Mouse (Mus musculus): ENCODE data around the gene Ccz1.
"Not testable (repeated sequence)": the region's sequence is repeated elsewhere in the genome, so short reads cannot be mapped to it uniquely, and the experiment has no call there.

The Ccz1 gene

DNA sequence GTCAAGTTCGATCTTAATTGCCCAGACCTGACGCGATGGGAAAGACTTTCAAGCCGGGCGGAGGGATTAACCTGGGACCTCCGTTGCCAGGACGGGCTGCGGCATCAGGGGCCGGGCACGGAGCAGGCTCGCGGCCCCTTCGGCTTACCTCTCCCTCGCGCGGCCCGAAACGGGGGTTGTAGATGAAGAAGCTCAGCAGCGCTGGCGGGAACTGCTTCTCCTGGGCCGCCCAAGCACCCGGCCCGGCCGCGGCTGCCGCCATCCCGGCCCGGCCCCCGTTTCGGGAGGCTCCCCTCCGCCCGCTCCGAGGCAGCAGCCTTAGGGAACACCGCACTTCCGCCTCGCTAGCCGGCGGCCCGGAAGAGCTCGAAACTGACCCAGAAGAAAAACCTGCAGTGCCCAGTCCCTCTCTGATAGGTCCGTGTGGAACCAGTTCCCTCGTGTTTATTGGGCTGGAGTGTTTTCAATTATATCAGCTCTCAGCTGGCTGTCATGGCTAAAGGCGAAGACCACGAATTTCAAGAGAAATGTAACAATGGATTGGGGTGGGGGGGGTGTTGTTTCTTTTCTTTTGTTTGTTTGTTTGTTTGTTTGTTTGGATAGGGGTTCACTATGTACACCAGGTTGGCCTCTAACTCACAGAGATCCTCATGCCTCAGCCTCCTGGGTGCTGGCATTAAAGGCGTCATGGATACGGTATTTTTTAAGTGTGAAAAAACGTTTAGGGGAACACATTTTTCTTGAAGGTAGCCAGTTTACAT is at the start of gene Ccz1:
Gene Ccz1, minus strand, starts transcription at position 327 of the 761 bp plus-strand sequence.
- peak; percentile 81 for DNase-seq (ENCODE audit: low read depth)

DNA sequence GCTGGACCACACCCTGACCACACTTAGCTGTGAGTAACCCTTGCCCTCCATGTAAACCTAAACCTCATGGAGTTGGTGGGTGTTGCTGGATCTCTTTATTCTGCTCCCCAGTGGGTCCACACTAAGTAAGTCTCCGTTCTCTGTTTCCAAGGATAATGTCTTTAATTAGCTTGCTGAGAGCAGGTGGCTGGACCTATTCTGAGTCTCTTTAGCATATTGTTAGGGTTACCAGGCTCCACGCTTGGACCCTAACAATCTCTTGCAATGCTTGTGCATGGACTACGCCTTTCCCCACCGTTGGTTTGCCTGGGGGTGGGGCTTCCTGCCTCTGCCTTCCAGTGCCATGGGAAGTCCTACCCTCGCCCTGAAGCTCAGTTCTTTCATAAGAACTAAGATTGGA is 49.4 kb upstream of the Ccz1 start:
- DNase-seq (ENCODE audit: low read depth) = no peak

DNA sequence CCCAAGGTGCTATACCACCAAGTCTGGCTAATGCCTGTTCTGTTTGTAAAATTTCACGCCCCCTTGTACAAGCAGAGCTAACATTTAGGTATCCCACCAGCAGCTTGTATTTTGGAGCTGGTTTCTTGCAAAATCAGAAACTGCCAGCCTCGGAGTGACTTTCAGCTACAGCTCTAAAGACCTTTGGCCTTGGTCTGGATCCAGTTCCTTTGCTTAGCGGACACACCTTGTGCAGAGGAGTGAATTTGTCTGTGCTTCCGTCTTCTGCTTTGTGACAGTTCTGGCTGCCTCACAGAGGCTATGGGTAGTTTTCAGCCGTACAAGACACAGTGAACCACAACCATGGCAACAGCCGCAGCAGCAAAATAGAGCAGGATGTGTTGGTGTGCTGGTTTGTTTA is 39.7 kb upstream of the Ccz1 start:
- DNase-seq (ENCODE audit: low read depth) = no peak

DNA sequence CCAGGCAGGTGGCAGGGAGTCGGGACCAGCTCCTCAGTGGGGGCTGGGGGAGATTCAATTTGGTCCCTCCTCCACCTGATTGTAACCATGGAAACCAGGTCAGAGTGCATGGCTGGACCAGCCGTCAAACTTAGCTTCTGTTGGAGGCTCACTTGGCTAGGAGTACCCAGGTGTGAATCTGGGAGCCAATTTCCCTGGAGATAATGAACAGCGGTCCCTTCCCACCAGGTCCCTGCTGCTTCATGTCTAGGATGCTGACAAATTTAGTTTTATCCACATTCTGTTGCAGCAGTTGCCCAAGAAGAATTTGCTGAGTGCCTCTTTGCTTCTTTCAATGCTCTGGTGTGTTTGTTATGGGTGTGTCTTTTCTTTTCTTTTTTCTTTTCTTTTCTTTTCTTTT is 38.8 kb upstream of the Ccz1 start:
- DNase-seq (ENCODE audit: low read depth) = no peak

DNA sequence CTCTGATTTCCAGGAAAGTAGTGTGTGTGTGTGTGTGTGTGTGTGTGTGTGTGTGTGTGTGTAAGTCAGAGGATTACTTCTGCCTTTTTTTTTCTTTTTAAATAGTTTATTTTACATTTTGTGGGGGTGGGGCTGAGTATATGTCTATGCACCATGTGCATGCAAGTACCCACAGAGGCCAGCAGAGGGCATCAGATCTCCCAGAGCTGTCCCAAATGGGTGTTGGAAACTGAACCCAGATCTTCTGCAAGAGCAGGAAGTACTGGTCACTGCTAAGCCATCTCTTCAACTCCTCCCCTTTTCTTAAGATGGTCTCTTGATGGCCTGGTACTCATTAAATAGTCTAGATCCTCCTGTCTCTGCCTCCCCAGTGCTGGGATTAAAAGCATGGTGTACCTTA is 36.6 kb upstream of the Ccz1 start:
- no peak for DNase-seq (ENCODE audit: low read depth)

DNA sequence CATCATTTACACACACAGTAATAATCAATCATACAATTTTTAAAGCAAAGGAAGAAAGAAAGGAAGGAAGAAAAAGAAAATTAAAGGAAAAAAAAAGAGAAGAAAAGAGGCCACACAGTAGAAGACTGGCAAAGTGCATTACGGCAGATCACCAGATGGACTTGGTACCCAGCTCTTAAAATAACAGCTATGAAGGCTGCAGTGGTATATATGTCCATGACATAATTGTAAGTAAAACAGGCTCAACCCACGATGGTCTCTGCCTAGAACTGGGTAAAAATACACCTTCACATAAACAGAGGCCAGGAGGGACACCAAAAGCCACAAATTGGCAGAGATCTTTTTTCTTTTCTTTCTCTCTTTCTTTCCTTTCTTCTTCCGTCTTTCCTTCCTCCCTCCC is 35.2 kb upstream of the Ccz1 start:
- DNase-seq (ENCODE audit: low read depth) = no peak

DNA sequence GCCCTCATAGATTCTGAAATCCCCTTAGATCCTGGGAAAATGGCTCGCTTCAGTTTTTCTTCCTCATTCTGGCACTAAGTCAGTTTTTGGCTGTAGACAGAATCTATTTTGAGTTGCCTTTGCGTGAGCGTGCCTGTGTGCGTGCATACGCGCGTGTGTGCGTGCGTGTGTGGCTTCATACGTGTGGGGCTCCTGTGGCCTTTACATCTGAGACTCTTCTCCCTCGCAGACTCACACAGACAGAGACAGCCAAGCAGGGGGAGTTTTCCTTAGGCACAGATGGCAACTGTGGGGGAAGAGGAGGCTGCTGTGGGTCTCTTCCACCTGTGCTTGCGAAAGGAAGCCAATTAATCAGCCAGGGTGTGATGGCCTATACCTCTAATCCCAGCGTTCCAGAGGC is 32.6 kb upstream of the Ccz1 start:
- DNase-seq (ENCODE audit: low read depth) = no peak

DNA sequence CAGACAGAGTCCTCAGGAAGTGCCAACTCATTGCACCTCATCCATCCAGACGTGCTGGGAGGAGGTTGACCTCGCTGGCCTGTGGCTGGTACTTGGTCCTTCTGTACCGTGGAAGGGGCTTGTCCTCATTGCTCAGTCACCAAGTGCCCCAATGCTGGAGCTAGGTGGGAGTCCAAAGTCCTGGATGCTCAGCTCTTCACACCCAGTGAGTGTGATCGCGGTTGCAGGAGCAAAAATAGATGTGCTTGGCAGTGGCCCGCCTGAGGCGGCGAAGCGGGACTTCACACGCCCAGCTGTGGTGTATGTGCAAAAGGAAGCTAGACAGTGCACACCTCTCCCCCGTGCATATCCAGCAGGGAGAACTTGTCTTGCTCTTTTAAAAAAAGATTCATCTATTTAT is 28.5 kb upstream of the Ccz1 start:
- no peak for DNase-seq (ENCODE audit: low read depth)

DNA sequence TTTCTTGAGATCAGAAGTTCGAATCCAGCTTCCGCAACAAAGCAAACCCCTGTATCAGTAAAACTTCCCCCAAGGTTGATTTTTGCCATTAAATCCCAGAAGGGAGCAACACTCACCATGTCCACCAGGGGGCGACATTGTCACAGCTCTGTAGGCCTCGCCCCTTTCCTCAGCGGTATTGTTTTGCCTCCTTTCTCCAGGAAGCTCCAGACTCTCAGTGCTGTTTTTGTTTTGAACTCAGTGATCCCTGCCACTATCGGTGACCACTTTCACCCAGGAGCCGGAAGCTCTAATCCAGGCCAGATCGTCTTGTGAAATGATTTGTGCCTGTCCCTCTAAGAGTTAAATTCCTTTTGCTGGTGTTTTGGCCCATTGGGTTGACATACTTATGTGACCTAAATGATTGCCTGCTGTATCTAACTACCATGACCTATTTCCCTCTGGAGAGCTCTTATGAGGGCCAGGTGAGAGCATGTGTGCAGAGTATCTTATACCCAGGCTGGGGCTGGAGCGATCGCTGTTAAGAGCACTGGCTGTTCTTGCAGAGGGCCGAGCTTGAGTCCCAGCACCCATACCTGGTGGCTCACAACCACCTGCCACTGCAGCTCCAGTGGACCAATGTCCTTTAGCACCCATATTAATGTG is 26.2 kb upstream of the Ccz1 start:
- DNase-seq (ENCODE audit: low read depth) = peak; percentile 56

DNA sequence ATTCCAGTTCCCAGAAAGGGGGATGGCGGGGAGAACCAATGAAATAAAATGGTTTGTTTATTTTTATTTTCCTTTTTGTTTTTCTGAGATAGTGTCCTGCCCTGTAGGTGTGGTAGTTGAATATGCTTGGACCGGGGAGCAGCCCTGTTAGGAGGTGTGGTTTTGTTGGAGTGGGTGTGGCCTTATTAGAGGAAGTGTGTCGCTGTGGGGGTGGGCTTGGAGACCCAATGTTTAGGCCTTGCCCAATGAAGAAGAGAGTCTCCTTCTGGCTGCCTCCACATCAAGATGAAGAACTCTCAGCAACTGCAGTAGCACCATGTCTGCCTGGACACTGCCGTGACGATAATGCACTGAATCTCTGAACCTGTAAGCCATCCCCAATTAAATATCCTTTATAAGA is 25.2 kb upstream of the Ccz1 start:
- no peak for DNase-seq (ENCODE audit: low read depth)

DNA sequence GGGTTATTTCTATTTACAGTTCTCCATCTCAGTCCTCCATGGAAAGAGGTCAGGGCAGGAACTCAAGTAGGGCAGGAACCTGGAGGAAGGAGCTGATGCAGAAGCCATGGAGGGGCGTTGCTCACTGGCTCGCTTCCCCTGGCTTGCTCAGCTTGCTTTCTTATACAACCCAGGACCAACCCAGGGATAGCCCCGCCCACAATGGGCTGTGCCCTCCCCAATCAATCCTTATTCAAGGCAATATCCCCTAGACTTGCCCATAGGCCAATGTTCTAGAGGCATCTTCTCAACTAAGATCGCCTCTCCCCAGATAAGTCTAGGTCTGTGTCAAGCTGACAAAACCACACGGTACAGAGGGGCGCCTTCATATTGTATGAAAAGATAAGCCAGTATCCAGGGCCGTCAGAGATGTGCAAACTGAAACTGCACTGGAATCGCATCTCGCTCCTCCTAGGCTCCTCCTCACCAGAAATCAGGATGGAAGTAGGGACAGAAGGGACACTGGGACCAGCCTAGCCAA is 24.5 kb upstream of the Ccz1 start:
- peak; percentile 31 for DNase-seq (ENCODE audit: low read depth)

DNA sequence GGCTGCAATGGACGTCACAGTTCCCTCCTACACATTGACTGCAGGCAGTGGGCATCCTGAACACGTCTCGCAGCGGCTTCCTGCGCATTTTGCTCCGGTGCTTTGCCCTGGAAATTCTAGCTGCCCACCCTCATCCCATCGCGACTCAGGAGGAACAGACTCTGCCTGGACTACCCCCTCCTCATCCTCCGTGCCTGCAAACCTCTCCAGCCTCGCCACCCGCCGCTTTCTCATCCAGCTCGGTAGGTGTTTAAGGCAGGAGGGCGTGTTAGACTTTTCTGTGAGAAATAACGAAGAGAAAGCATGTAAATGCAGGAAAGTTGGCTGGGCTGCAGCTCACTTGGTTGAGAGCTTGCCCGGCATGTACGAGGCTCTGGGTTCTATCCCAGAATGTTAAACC is 22.3 kb upstream of the Ccz1 start:
- no peak for DNase-seq (ENCODE audit: low read depth)

DNA sequence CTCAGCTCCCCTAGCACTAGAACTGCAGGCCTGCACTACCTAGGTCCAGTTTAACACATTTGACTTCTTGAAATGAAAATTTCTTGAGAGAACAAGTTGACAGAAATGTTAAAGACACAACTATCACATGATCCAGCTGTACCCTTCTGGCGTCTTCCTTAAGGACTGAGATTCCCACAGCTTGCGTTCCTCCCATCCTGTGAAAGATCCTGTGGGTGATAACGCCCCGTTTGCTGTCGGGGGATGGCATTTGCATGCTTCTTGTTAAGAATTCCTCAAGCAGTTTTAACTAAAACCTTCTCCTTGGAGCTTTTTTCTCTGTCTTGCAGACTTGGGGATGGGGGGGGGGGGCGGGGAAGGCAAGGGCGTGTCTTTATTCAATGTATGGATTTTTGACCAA is 19.9 kb upstream of the Ccz1 start:
- DNase-seq (ENCODE audit: low read depth) = no peak

DNA sequence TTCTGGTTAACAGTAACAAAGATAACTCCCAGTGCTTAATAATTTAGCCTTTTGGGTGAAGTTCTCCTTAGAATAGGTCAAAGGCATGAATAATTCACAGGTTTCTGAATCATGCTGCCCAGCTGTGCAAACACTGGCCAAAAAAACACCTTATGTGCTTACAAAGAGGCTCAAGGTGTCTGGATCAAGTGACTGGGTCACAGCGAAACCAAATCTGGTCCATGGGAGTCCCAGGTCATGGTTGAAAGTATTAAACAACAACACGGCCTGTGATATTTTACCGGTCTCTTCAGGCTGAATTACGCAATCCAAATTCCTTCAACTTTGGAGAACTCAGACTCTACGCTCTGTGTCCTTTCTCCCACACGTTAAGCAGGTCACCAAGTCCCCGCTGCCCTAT is 17.8 kb upstream of the Ccz1 start:
- no peak for DNase-seq (ENCODE audit: low read depth)

DNA sequence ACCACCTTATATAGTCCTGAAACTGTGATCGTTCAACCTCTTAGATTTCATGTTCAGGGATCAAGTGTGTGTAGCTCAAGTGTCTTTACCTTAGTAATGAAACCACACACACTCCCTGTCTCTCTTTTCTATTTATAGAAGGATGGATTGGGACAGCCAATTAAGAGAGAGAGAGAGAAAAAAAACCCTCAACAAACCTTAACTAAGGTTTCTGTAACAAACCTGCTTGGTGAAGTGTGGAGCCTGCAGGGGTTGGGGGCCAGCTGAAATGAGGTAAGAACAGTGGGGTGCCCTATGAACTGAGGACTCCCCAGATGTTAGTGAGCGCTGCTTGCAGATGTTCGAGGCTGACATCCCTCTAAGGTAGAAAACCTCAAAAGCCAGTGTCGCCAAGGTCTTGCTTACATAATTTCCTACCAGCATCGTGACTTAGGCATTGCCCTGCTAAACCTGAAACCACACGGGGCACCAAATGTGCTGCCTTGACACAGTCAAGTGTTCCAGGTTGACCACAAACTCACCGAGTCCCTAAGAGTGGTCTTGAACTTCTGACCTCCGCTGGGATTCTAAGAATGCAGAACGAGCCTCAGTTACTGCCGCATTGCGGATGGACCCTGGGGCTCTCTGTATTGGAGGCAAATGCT is 12.1 kb upstream of the Ccz1 start, which contains the start of gene Ocm:
Gene Ocm, minus strand, starts transcription at position 51 of the 644 bp plus-strand sequence.
- no peak for DNase-seq (ENCODE audit: low read depth)

DNA sequence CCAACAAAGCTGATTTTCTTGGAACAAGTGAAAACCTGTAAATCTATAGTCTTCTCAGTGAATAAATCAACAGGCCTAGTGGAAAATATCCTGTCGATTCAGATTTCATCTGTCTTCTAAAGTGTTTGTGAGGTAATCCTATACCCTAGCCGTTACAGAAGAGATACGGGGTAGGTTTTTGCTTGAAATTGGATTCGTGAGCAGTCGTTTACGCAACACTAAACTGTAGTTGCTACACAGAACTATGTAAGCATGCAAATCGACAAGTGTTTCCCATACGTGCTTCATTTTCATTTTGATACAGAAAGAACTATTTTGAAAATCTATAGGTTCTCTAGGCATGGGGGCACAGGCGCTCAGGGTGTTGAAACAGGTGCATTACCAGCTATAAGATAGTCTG is 1.2 kb upstream of the Ccz1 start:
- DNase-seq (ENCODE audit: low read depth) = no peak

DNA sequence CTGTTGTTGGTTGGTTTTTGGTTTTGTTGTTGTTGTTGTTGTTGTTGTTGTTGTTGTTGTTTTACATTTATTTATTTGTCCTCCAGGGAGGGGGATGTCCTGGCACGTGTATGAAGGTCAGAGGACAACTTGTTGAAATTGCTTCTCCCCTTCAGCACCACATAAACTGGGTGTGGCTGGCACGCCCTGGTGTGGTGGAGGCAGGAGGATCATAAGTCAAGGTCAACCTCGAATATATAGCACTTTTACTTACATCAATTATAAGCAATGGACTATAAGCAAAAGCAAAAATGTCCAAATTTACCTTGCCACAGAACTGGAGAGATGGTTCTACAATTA is 604 bp upstream of the Ccz1 start:
- DNase-seq (ENCODE audit: low read depth) = no peak

DNA sequence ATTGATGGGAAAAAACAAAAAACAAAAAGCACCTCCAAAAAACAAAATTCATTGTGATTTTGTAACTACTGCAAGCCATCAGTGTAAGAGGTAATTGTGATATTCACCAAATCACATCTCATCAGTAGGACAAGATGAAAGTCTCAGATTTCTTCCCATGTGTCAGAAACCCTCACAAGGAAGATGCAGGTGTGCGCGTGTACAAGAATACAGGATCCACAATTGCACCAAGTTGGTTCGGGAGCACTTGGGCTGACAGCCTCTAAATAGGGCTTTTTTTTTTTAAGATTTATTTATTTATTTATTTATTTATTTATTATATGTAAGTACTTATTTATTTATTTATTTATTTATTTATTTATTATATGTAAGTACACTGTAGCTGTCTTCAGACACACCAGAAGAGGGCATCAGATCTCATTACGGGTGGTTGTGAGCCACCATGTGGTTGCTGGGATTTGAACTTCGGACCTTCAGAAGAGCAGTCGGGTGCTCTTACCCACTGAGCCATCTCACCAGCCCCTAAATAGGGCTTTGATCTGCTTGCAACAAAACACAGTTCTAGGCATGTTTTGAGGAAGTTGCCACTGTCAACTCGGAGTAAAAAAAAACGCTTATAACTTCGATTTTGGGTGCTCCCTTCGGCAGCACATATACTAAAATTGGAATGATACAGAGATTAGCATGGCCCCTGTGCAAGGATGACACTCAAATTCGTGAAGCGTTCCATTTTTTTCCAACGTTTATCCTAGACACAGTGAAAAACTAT is 1.1 kb downstream of the Ccz1 start:
- DNase-seq (ENCODE audit: low read depth) = not testable (repeated sequence)

DNA sequence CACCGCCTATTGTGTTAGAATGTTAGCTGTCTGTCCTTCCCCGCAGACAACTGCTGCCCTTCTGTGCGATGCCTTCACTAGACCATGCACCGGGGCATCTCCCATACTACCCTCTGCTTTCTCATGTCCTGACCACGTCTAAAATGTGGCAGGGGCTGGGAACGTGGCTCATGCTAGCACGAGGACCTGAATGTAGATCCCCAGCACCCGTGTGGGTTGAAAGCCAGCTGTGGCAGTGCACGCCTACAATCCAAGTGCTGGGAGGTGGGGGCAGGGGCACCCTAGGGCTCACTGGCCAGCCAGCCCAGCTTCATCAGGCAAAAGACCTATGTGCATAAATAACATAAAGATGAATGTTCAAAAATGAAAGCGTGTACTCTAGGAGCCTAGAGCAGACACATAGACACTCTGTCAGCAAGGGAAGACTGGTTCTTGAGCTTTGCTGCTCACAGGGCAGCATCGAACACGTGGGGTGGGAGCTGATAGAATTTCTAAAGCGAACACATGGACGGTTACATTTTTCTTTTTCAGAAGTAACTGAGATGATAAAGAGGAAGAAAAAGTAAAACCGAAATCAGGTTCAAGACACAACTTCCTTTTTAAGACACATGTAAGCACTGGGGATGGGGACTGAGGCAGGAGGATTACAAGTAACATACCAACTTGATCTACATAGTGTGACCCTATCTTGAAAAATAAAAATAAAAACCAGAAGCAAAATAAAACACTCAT is 12.1 kb downstream of the Ccz1 start:
- no peak for DNase-seq (ENCODE audit: low read depth)

DNA sequence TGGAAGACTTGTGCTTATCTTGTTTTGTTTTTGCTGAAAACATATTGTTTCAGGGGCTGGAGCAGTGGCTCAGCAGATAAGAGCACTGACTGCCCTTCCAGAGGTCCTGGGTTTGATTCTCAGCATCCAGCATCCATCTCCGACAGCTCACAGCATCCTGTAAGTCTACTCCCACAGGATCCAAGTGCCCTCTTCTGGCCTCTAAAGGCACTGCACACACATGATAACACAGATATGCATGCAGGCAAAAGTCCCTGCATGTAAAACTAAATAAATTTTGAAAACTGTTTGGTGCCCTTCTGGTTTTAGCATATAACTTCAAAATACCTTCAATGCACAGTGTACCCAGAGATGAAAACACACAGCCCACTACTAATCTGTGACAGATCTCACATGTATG is 15.3 kb downstream of the Ccz1 start:
- no peak for DNase-seq (ENCODE audit: low read depth)

DNA sequence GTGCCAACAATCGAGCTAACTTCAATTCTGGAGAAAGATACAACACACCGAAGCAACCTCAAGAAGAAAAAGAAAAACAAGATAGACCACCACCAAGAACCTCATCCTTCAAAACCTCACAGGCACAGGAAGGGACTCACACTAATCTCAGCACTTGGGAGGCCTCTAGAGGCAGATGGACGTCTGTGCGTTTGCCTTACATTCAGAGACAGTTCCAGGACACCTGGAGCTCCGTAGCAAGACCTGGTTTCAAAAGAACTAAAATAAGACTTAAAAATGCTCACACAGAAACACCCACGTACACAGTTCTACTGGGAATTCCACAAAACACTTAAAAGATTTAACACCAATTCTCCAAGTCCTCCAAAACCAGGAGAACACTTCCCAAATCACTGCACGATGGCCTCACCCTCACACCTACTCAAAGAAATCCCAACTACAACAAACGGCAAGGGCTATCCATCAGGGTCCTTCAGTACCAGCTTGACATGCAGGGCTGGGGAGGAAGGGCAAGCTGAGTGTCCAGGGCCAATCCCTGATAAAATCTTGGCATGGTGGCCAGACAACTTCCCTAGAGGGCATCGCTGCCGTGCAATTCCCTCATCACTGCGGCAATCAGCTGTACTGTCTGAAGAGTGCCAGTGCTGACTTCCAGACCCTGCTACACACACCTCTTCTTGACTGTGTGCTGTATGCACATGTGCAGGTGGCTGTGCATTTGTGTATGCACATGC is 19.9 kb downstream of the Ccz1 start:
- no peak for DNase-seq (ENCODE audit: low read depth)

All from c-Kit-positive CD71-positive TER-119-negative erythroid progenitor cells, embryonic 14.5 days (primary cell).